Mouse (Mus musculus) embryonic facial prominence, embryonic 11.5 days (tissue): ENCODE data around the gene Trrap. TPM values are rescaled to one million over a fixed set of nuclear protein-coding genes. Genes with fewer than 3 reads are reported as not detected.

Experiments
- ATAC-seq: fragments of 200-750 bp; cut with Nextera tagmentation; replicated peaks from 2 replicates; pipeline ENCODE4 v1.8.0; 2017; ENCODE audit warnings: low read depth; ENCODE audit not compliant: insufficient number of reproducible peaks, low FRiP score, low TSS enrichment
- DNase-seq: peaks from one replicate; pipeline ENCODE4 v3.0.0-alpha.2; 2015; ENCODE audit warnings: low spot score
- H3K27ac ChIP-seq: fragments of 300-500 bp; sonication (generic); replicated peaks from 2 replicates; pipeline ENCODE4 v1.5.1; 2014; ENCODE audit warnings: mild to moderate bottlenecking, low read depth, low read length, control low read depth
- H3K27me3 ChIP-seq: fragments of 300-500 bp; sonication (generic); 2 replicates; pipeline ENCODE4 v1.6.1; 2014; ENCODE audit warnings: mild to moderate bottlenecking, low read length, moderate library complexity, mixed read lengths; ENCODE audit not compliant: control insufficient read depth, insufficient read depth
- H3K36me3 ChIP-seq: fragments of 300-500 bp; sonication (generic); replicated peaks from 2 replicates; pipeline ENCODE4 v1.6.1; 2014; ENCODE audit warnings: low read depth, mild to moderate bottlenecking, low read length, moderate library complexity, mixed read lengths; ENCODE audit not compliant: control insufficient read depth, insufficient read depth
- H3K4me1 ChIP-seq: fragments of 300-500 bp; sonication (generic); 2 replicates; pipeline ENCODE4 v1.6.1; 2014; ENCODE audit warnings: low read length, mixed read lengths; ENCODE audit not compliant: control insufficient read depth, insufficient read depth
- H3K4me2 ChIP-seq: fragments of 300-500 bp; sonication (generic); 2 replicates; pipeline ENCODE4 v1.6.1; 2014; ENCODE audit warnings: low read depth, mild to moderate bottlenecking, control low read depth, low read length, moderate library complexity
- H3K4me3 ChIP-seq: fragments of 300-500 bp; sonication (generic); 2 replicates; pipeline ENCODE4 v1.5.1; 2014; ENCODE audit warnings: low read depth, low read length, control low read depth
- H3K9ac ChIP-seq: fragments of 300-500 bp; sonication (generic); replicated peaks from 2 replicates; pipeline ENCODE4 v1.6.1; 2014; ENCODE audit warnings: mild to moderate bottlenecking, control low read depth, low read length
- H3K9me3 ChIP-seq: fragments of 300-500 bp; sonication (generic); replicated peaks from 2 replicates; pipeline ENCODE4 v1.6.1; 2016; ENCODE audit warnings: mild to moderate bottlenecking, low read length, inconsistent platforms, mixed read lengths; ENCODE audit not compliant: control insufficient read depth
- WGBS: fragments of 180-500 bp; shearing (Covaris S2); extraction: QIAGEN DNeasy Blood & Tissue Kit; methylation state at CpG from one replicate; pipeline ENCODE4 v1.1.7; 2014; 5-methylcytosine and 5-hydroxymethylcytosine counted together
- polyA plus RNA-seq: library from polyadenylated mRNA; unstranded; fragments of >200 nt; fragmentation: Nextera tagmentation; extraction: Ambion mirVana; gene quantifications from 2 replicates; pipeline ENCODE4 v1.2.1, GENCODE M21; 2014

Trrap gene
- polyA plus RNA-seq, 1 experiment from 2014 or later, result 78.8 TPM

- H3K4me1 ChIP-seq, result no peaks in the 10 kb centered on the region
- ATAC-seq (no peak), DNase-seq (no peak)
- H3K9ac ChIP-seq, result no peak overlapping the region
- no peaks in the 10 kb centered on the region; the same call in 1 of the 2 replicates for H3K36me3 ChIP-seq
- no peak overlapping the region for H3K4me2 ChIP-seq
- H3K27me3 ChIP-seq, result no peaks in the 10 kb centered on the region
- H3K4me3 ChIP-seq, result no peak overlapping the region
- H3K27ac ChIP-seq, result no peak overlapping the region
- WGBS, result 68% methylated on average over 5 of the region's 5 CpGs
- H3K9me3 ChIP-seq, result no peaks in the 10 kb centered on the region
Measured at GRCm38 (mm10) chr5:144872326-144872725, 104.8 kb downstream of the Trrap start.

GRCm38 (mm10) chr5:144872867-144873266, 105.3 kb downstream of the Trrap start:
- Histone ChIP-seq H3K4me2 (no peak overlapping the region), H3K9me3 (no peaks in the 10 kb centered on the region), H3K27me3 (no peaks in the 10 kb centered on the region), H3K9ac (no peak overlapping the region), H3K4me3 (no peak overlapping the region), H3K27ac (no peak overlapping the region), H3K36me3 (no peaks in the 10 kb centered on the region; the same call in 1 of the 2 replicates), H3K4me1 (no peaks in the 10 kb centered on the region)
- DNase-seq, result no peak
- ATAC-seq, result no peak
- WGBS, result 76% methylated on average over 3 of the region's 3 CpGs

- Histone ChIP-seq H3K4me1 (no peaks in the 10 kb centered on the region), H3K9me3 (no peaks in the 10 kb centered on the region), H3K9ac (no peak overlapping the region), H3K4me3 (no peak overlapping the region), H3K4me2 (no peak overlapping the region), H3K27ac (no peak overlapping the region), H3K27me3 (no peaks in the 10 kb centered on the region), H3K36me3 (no peaks in the 10 kb centered on the region; the same call in none of the 2 replicates)
- 73% methylated on average over 6 of the region's 6 CpGs for WGBS
- DNase-seq, result no peak
- no peak for ATAC-seq
Measured at GRCm38 (mm10) chr5:144875227-144875626, 107.7 kb downstream of the Trrap start.

- Histone ChIP-seq H3K27me3 (no peaks in the 10 kb centered on the region), H3K4me1 (no peaks in the 10 kb centered on the region), H3K9ac (no peak overlapping the region), H3K4me3 (no peak overlapping the region), H3K36me3 (no peaks in the 10 kb centered on the region; the same call in none of the 2 replicates), H3K9me3 (no peaks in the 10 kb centered on the region), H3K4me2 (no peak overlapping the region), H3K27ac (no peak overlapping the region)
- 20% methylated on average over 13 of the region's 13 CpGs for WGBS
- peak; percentile 80 for DNase-seq
- ATAC-seq, result no peak
Measured at GRCm38 (mm10) chr5:144875892-144876291, 108.4 kb downstream of the Trrap start.

- Histone ChIP-seq H3K4me2 (no peak overlapping the region), H3K27me3 (no peaks in the 10 kb centered on the region), H3K4me3 (no peak overlapping the region), H3K27ac (no peak overlapping the region), H3K9ac (no peak overlapping the region), H3K9me3 (no peaks in the 10 kb centered on the region), H3K4me1 (no peaks in the 10 kb centered on the region), H3K36me3 (peaks cover 8% of the 10 kb centered on the region)
- DNase-seq (no peak), ATAC-seq (no peak)
- WGBS, result 90% methylated on average over 15 of the region's 15 CpGs
Measured at GRCm38 (mm10) chr5:144877021-144877420, 109.5 kb downstream of the Trrap start.

GRCm38 (mm10) chr5:144881670-144882399, 114.3 kb downstream of the Trrap start:
- no peak overlapping the region for H3K4me3 ChIP-seq
- ATAC-seq (no peak), DNase-seq (no peak)
- 90% methylated on average over 14 of the region's 14 CpGs for whole genome bisulfite sequencing
- no peak overlapping the region for H3K4me2 ChIP-seq
- no peaks in the 10 kb centered on the region for H3K9me3 ChIP-seq
- H3K27me3 ChIP-seq, result no peaks in the 10 kb centered on the region
- H3K4me1 ChIP-seq, result no peaks in the 10 kb centered on the region
- H3K27ac ChIP-seq, result no peak overlapping the region
- H3K36me3 ChIP-seq, result peaks cover 10% of the 10 kb centered on the region
- no peak overlapping the region for H3K9ac ChIP-seq

- no peak overlapping the region for H3K9ac ChIP-seq
- no peaks in the 10 kb centered on the region for H3K27me3 ChIP-seq
- no peaks in the 10 kb centered on the region for H3K4me1 ChIP-seq
- H3K4me3 ChIP-seq, result no peak overlapping the region
- H3K9me3 ChIP-seq, result no peaks in the 10 kb centered on the region
- no peak overlapping the region for H3K27ac ChIP-seq
- 84% methylated on average over 13 of the region's 13 CpGs for WGBS
- H3K36me3 ChIP-seq, result peaks cover 20% of the 10 kb centered on the region
- H3K4me2 ChIP-seq, result no peak overlapping the region
- no peak for ATAC-seq
- DNase-seq, result no peak
Measured at GRCm38 (mm10) chr5:144884629-144885217, 117.2 kb downstream of the Trrap start.

GRCm38 (mm10) chr5:144885968-144886650, 118.6 kb downstream of the Trrap start:
- ATAC-seq (no peak), DNase-seq (no peak)
- Histone ChIP-seq H3K9me3 (no peaks in the 10 kb centered on the region), H3K4me3 (no peak overlapping the region), H3K27ac (no peak overlapping the region), H3K27me3 (no peaks in the 10 kb centered on the region), H3K36me3 (peaks cover 20% of the 10 kb centered on the region), H3K4me2 (no peak overlapping the region), H3K9ac (no peak overlapping the region), H3K4me1 (no peaks in the 10 kb centered on the region)
- 88% methylated on average over 9 of the region's 9 CpGs for WGBS
